Mouse (Mus musculus) myocyte (in vitro differentiated cells): Measurements from ENCODE around the gene Gm11172. TPM values are rescaled to one million over a fixed set of nuclear protein-coding genes. Genes with fewer than 3 reads are reported as not detected.

Experiments used
- H3K27me3 ChIP-seq: one replicate; pipeline ENCODE4 v1.6.1; 2011; ENCODE audit not compliant: control insufficient read depth, insufficient read depth, insufficient read length
- H3K36me3 ChIP-seq: one replicate; pipeline ENCODE4 v1.6.1; 2011; ENCODE audit not compliant: control insufficient read depth, insufficient read depth
- H3K4me2 ChIP-seq: one replicate; pipeline ENCODE4 v1.6.1; 2011; ENCODE audit warnings: low read depth, control low read depth
- H3K4me3 ChIP-seq: one replicate; pipeline ENCODE4 v1.5.1; 2011; ENCODE audit warnings: mild to moderate bottlenecking, control low read depth, moderate library complexity
- H3K79me2 ChIP-seq: one replicate; pipeline ENCODE4 v1.6.1; 2011; ENCODE audit not compliant: control insufficient read depth, insufficient read depth
- H3ac ChIP-seq: one replicate; pipeline ENCODE4 v1.6.1; 2011; ENCODE audit not compliant: control insufficient read depth, insufficient read length
- CEBPB ChIP-seq: IDR thresholded peaks from 2 replicates; pipeline ENCODE4 v1.6.1; 2011; ENCODE audit warnings: mild to moderate bottlenecking, moderate library complexity; ENCODE audit not compliant: poor library complexity, insufficient read depth, severe bottlenecking
- E2F4 ChIP-seq: IDR thresholded peaks from one replicate; pipeline ENCODE4 v1.6.1; 2011; ENCODE audit warnings: mild to moderate bottlenecking, control low read depth, moderate library complexity; ENCODE audit not compliant: insufficient read depth
- MAX ChIP-seq: IDR thresholded peaks from one replicate; pipeline ENCODE4 v1.6.1; 2011; ENCODE audit warnings: low read depth, mild to moderate bottlenecking, control low read depth
- MYOD1 ChIP-seq, 3 experiments: IDR thresholded peaks; one replicate each; pipeline ENCODE4 v1.6.1; 2011; ENCODE audit warnings: control low read depth in 2 of 3, low read depth in 2 of 3, mild to moderate bottlenecking in 2 of 3, moderate library complexity in 1 of 3; ENCODE audit not compliant: insufficient read length in 2 of 3, control insufficient read depth in 1 of 3
- MYOG ChIP-seq, 3 experiments: IDR thresholded peaks; one replicate each; pipeline ENCODE4 v1.6.1; 2011; ENCODE audit warnings: control low read depth in 2 of 3, low read depth in 2 of 3, mild to moderate bottlenecking in 2 of 3; ENCODE audit not compliant: insufficient read length in 2 of 3, control insufficient read depth in 1 of 3, insufficient read depth in 1 of 3
- POLR2A ChIP-seq: IDR thresholded peaks from one replicate; pipeline ENCODE4 v1.6.1; 2011; ENCODE audit warnings: low read depth, mild to moderate bottlenecking, control low read depth, moderate library complexity; ENCODE audit not compliant: insufficient read length
- POLR2AphosphoS2 ChIP-seq: IDR thresholded peaks from one replicate; pipeline ENCODE4 v1.6.1; 2011; ENCODE audit warnings: low read depth, control low read depth; ENCODE audit not compliant: insufficient read length
- REST ChIP-seq: IDR thresholded peaks from one replicate; pipeline ENCODE4 v1.6.1; 2011; ENCODE audit warnings: mild to moderate bottlenecking, control low read depth, moderate library complexity; ENCODE audit not compliant: insufficient read depth, insufficient read length
- SRF ChIP-seq: IDR thresholded peaks from one replicate; pipeline ENCODE4 v1.6.1; 2011; ENCODE audit warnings: low read depth; ENCODE audit not compliant: control insufficient read depth, insufficient read length
- TCF12 ChIP-seq: IDR thresholded peaks from one replicate; pipeline ENCODE4 v1.6.1; 2011; ENCODE audit warnings: mild to moderate bottlenecking, control low read depth; ENCODE audit not compliant: poor library complexity, insufficient read depth, severe bottlenecking
- TCF3 ChIP-seq: IDR thresholded peaks from one replicate; pipeline ENCODE4 v1.6.1; 2011; ENCODE audit warnings: low read depth, control low read depth; ENCODE audit not compliant: insufficient read length
- USF1 ChIP-seq: IDR thresholded peaks from one replicate; pipeline ENCODE4 v1.6.1; 2011; ENCODE audit warnings: low read depth, mild to moderate bottlenecking, control low read depth, moderate library complexity
- polyA plus RNA-seq: library from polyadenylated mRNA; unstranded; fragments of >200 nt; fragmentation: generic; extraction: Trizol; gene quantifications from one replicate; pipeline ENCODE4 v1.2.1, GENCODE M21; 2012; ENCODE audit warnings: missing spikeins

Gm11172 gene
- polyA plus RNA-seq, result not detected

- Histone ChIP-seq H3K36me3 (no peaks in the 10 kb centered on the region), H3K4me2 (no peak within 1 kb of the TSS), H3K79me2 (no peaks in the 10 kb centered on the region), H3K4me3 (no peak within 1 kb of the TSS), H3ac (no peak within 1 kb of the TSS), H3K27me3 (peaks cover 19% of the 10 kb centered on the region)
- no peak for TF ChIP-seq REST
- no peak for TF ChIP-seq USF1
- no peak for TF ChIP-seq MYOG (IDR thresholded peaks at IDR 0.05; ENCODE audit: control insufficient read depth in 1 of 3, insufficient read depth in 1 of 3, insufficient read length in 2 of 3, low read depth in 2 of 3)
- no peak for TF ChIP-seq MAX
- TF ChIP-seq MYOD1 (IDR thresholded peaks at IDR 0.05; ENCODE audit: control insufficient read depth in 1 of 3, insufficient read length in 2 of 3, low read depth in 2 of 3), result no peak
- TF ChIP-seq POLR2A, result no peak
- TF ChIP-seq CEBPB, result no peak
- TF ChIP-seq SRF, result no peak
- no peak for TF ChIP-seq TCF3
- TF ChIP-seq POLR2AphosphoS2, result no peak
- TF ChIP-seq TCF12, result no peak
- no peak for TF ChIP-seq E2F4
These were observed at the start of gene Gm11172 for GRCm38 (mm10) chr16:10812865-10813371. Gm11172 (plus strand) TSS chr16:10812915.

DNA sequence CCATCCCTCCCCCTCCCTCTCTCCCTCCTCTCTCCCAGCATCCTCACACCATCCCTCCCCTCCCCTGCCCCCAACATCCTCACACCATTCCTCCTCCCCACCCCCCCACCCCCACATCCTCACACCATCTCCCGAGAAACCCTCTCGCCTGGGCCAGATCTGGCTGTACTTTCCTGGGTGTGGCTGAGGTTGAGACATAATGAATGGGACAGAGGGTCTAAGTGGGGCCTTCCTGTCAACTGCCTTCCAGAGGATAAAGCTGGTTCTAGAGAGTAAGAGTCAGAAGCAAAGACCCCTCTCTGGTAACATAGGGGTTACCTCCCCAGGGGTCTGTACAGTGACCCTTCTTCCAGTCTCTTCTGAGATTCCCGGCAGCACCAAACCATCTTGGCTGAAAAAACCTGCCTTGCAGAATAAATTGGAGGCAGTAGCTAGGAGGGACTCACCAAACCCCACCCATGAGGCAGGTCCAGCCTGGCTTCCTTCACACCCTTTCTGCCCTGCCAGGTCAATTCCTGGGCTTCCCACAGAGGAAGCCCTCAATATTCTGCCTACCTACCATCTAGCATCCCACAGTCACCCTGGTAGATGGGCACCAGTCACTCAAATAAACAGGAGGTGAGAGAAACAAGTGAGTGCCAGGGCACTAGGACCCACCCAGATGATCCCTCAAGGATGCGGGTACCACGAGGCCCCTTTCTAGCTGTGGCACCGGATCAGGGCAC, 49.0 kb upstream of the Gm11172 start:
- Histone ChIP-seq H3ac (no peak overlapping the region), H3K36me3 (no peaks in the 10 kb centered on the region), H3K79me2 (no peaks in the 10 kb centered on the region), H3K27me3 (no peaks in the 10 kb centered on the region), H3K4me3 (no peak overlapping the region), H3K4me2 (no peak overlapping the region)
- TF ChIP-seq MYOG (IDR thresholded peaks at IDR 0.05; ENCODE audit: control insufficient read depth in 1 of 3, insufficient read depth in 1 of 3, insufficient read length in 2 of 3, low read depth in 2 of 3) (no peak), POLR2A (no peak)

DNA sequence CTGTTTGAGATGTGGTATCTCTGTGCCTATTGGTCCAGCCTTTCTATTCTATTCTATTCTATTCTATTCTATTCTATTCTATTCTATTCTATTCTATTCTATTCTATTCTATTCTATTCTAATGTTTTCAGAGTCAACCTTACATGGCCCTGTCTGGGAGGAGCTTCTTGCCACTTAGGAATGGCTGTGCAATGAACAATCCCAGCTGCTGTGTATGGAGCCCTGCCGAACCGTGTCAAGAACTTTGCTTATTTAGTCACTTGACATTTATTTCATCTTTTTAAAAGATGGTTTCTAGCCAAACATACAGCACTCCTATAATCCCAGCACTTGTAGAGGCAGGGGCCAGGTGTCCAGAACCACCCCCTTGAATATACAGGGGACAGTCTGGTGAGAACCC, 48.4 kb upstream of the Gm11172 start:
- H3K4me2 ChIP-seq, result no peak overlapping the region
- no peak overlapping the region for H3K4me3 ChIP-seq
- no peak overlapping the region for H3ac ChIP-seq
- no peaks in the 10 kb centered on the region for H3K79me2 ChIP-seq
- H3K27me3 ChIP-seq, result no peaks in the 10 kb centered on the region
- TF ChIP-seq USF1, result no peak
- TF ChIP-seq E2F4, result no peak
- no peak for TF ChIP-seq TCF12
- no peak for TF ChIP-seq POLR2AphosphoS2
- no peak for TF ChIP-seq TCF3
- TF ChIP-seq MYOD1 (IDR thresholded peaks at IDR 0.05; ENCODE audit: control insufficient read depth in 1 of 3, insufficient read length in 2 of 3, low read depth in 2 of 3), result no peak
- no peak for TF ChIP-seq MAX
- no peak for TF ChIP-seq CEBPB
- no peak for TF ChIP-seq REST
- no peak for TF ChIP-seq SRF
- no peak for TF ChIP-seq MYOG (IDR thresholded peaks at IDR 0.05; ENCODE audit: control insufficient read depth in 1 of 3, insufficient read depth in 1 of 3, insufficient read length in 2 of 3, low read depth in 2 of 3)
- TF ChIP-seq POLR2A, result no peak
- no peaks in the 10 kb centered on the region for H3K36me3 ChIP-seq

DNA sequence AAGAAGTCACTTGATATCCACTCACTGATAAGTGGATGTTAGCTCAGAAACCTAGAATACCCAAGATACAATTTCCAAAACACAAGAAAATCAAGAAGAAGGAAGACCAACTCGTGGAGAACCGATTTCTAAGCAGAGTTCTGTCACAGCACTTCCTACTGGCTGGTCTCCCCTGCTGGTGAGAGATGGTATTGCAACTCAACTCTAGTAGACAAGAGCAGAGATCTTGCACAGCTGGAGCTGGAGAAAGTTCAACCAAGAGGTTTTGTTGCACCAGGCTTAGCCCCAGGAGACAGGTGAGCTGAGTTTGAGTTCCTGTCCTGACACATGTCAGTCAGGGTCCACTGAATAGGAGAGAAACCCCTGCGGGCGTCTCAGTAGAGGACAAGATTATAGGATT, 45.6 kb upstream of the Gm11172 start:
- Histone ChIP-seq H3K27me3 (no peaks in the 10 kb centered on the region), H3K79me2 (no peaks in the 10 kb centered on the region), H3K4me2 (no peak overlapping the region), H3ac (no peak overlapping the region), H3K4me3 (no peak overlapping the region), H3K36me3 (no peaks in the 10 kb centered on the region)
- TF ChIP-seq MYOG (IDR thresholded peaks at IDR 0.05; ENCODE audit: control insufficient read depth in 1 of 3, insufficient read depth in 1 of 3, insufficient read length in 2 of 3, low read depth in 2 of 3) (no peak), REST (no peak), POLR2A (no peak), E2F4 (no peak), USF1 (no peak), POLR2AphosphoS2 (no peak), TCF12 (no peak), SRF (no peak), TCF3 (no peak), MAX (no peak), MYOD1 (IDR thresholded peaks at IDR 0.05; ENCODE audit: control insufficient read depth in 1 of 3, insufficient read length in 2 of 3, low read depth in 2 of 3) (no peak), CEBPB (no peak)
